Mouse (Mus musculus) liver, adult 2 months (tissue): ENCODE measurements around the gene Lrrc59. TPM values are rescaled to one million over a fixed set of nuclear protein-coding genes. Genes with fewer than 3 reads are reported as not detected.

ENCODE experiments used
- DNase-seq: peaks from one replicate; pipeline ENCODE4 v3.0.0-alpha.2; 2011; ENCODE audit warnings: low read depth, low spot score; ENCODE audit errors: extremely low read depth
- H3K27ac ChIP-seq: fragments of 200-500 bp; replicated peaks from 2 replicates; pipeline ENCODE4 v1.5.1; 2012; ENCODE audit warnings: low read depth, mild to moderate bottlenecking, control low read depth, inconsistent platforms, low read length; ENCODE audit not compliant: insufficient read depth
- H3K27me3 ChIP-seq: fragments of 200-500 bp; 2 replicates; pipeline ENCODE4 v1.6.1; 2012; ENCODE audit warnings: mild to moderate bottlenecking, moderate library complexity, low read length, inconsistent platforms; ENCODE audit not compliant: control insufficient read depth, insufficient read depth
- H3K36me3 ChIP-seq: fragments of 200-500 bp; 2 replicates; pipeline ENCODE4 v1.6.1; 2012; ENCODE audit warnings: low read length, inconsistent platforms; ENCODE audit not compliant: control insufficient read depth, insufficient read depth
- H3K4me1 ChIP-seq: fragments of 200-500 bp; 2 replicates; pipeline ENCODE4 v1.6.1; 2011; ENCODE audit warnings: low read length; ENCODE audit not compliant: control insufficient read depth, insufficient read depth
- H3K4me3 ChIP-seq: fragments of 200-500 bp; 2 replicates; pipeline ENCODE4 v1.5.1; 2011; ENCODE audit warnings: low read depth, mild to moderate bottlenecking, control low read depth, low read length, moderate library complexity; ENCODE audit not compliant: insufficient read depth
- H3K79me2 ChIP-seq: fragments of 200-500 bp; 2 replicates; pipeline ENCODE4 v1.6.1; 2012; ENCODE audit warnings: inconsistent platforms, mild to moderate bottlenecking, low read length, moderate library complexity; ENCODE audit not compliant: control insufficient read depth, insufficient read depth
- H3K9ac ChIP-seq: fragments of 200-500 bp; 2 replicates; pipeline ENCODE4 v1.6.1; 2012; ENCODE audit warnings: low read depth, mild to moderate bottlenecking, control low read depth, inconsistent platforms, low read length
- CTCF ChIP-seq: fragments of 200-500 bp; IDR thresholded peaks from 2 replicates; pipeline ENCODE4 v1.5.1; 2011; ENCODE audit warnings: low read depth, low read length, control low read depth
- POLR2A ChIP-seq: fragments of 200-500 bp; IDR thresholded peaks from 2 replicates; pipeline ENCODE4 v1.6.1; 2011; ENCODE audit warnings: low read length, control low read depth; ENCODE audit not compliant: insufficient read depth; ENCODE audit errors: extremely low read depth
- WGBS: fragments of 180-500 bp; shearing (Covaris S2); methylation state at CpG from one replicate; pipeline ENCODE4 v1.1.7; 2018; 5-methylcytosine and 5-hydroxymethylcytosine counted together
- polyA plus RNA-seq: library from polyadenylated mRNA; depleted of rRNA; stranded (reverse); fragments of >200 nt; gene quantifications from 2 replicates; pipeline ENCODE4 v1.2.3, GENCODE M21; 2012
- total RNA-seq: library from RNA; depleted of rRNA; stranded (reverse); fragments of >200 nt; gene quantifications from 2 replicates; pipeline ENCODE4 v1.2.3, GENCODE M21; 2014

Lrrc59 gene
- total and polyA plus RNA-seq, 2 experiments = 40.6 to 41.2 TPM

GRCm38 (mm10) chr11:94610744-94611740 is 18.5 kb upstream of the Lrrc59 start:
- no peak for DNase-seq
- H3K9ac ChIP-seq = no peak overlapping the region
- no peaks in the 10 kb centered on the region for H3K27me3 ChIP-seq
- H3K79me2 ChIP-seq = no peaks in the 10 kb centered on the region
- H3K4me1 ChIP-seq = no peaks in the 10 kb centered on the region; the same call in 1 of the 2 replicates
- WGBS = 72% methylated on average over 4 of the region's 4 CpGs
- TF ChIP-seq CTCF = no peak
- no peak for TF ChIP-seq POLR2A
- no peaks in the 10 kb centered on the region for H3K36me3 ChIP-seq
- H3K27ac ChIP-seq = no peak overlapping the region
- no peak overlapping the region for H3K4me3 ChIP-seq

GRCm38 (mm10) chr11:94614603-94615002 is 15.0 kb upstream of the Lrrc59 start:
- TF ChIP-seq CTCF (no peak), POLR2A (no peak)
- Histone ChIP-seq H3K27me3 (no peaks in the 10 kb centered on the region), H3K4me1 (no peaks in the 10 kb centered on the region; the same call in 1 of the 2 replicates), H3K9ac (no peak overlapping the region), H3K27ac (no peak overlapping the region), H3K36me3 (no peaks in the 10 kb centered on the region), H3K4me3 (no peak overlapping the region), H3K79me2 (no peaks in the 10 kb centered on the region)
- 46% methylated on average over 4 of the region's 4 CpGs for WGBS
- no peak for DNase-seq

GRCm38 (mm10) chr11:94615494-94615893 is 14.1 kb upstream of the Lrrc59 start:
- H3K27me3 ChIP-seq = no peaks in the 10 kb centered on the region
- no peak for DNase-seq
- H3K4me3 ChIP-seq = no peak overlapping the region
- H3K27ac ChIP-seq = no peak overlapping the region
- WGBS = 47% methylated on average over 4 of the region's 4 CpGs
- no peak overlapping the region for H3K9ac ChIP-seq
- H3K36me3 ChIP-seq = no peaks in the 10 kb centered on the region
- H3K79me2 ChIP-seq = no peaks in the 10 kb centered on the region
- no peaks in the 10 kb centered on the region; the same call in 1 of the 2 replicates for H3K4me1 ChIP-seq
- TF ChIP-seq POLR2A (no peak), CTCF (no peak)

- Histone ChIP-seq H3K27me3 (no peaks in the 10 kb centered on the region), H3K9ac (no peak overlapping the region), H3K79me2 (no peaks in the 10 kb centered on the region), H3K4me3 (no peak overlapping the region), H3K36me3 (no peaks in the 10 kb centered on the region), H3K4me1 (no peaks in the 10 kb centered on the region; the same call in 1 of the 2 replicates), H3K27ac (no peak overlapping the region)
- no peak for TF ChIP-seq CTCF
- TF ChIP-seq POLR2A = no peak
- WGBS = 92% methylated on average over 2 of the region's 2 CpGs
- no peak for DNase-seq
These were observed 11.9 kb upstream of the Lrrc59 start for GRCm38 (mm10) chr11:94617646-94618045.

- Histone ChIP-seq H3K4me1 (no peaks in the 10 kb centered on the region), H3K27me3 (no peaks in the 10 kb centered on the region), H3K36me3 (no peaks in the 10 kb centered on the region), H3K79me2 (no peaks in the 10 kb centered on the region), H3K9ac (no peak overlapping the region), H3K4me3 (no peak overlapping the region), H3K27ac (no peak overlapping the region)
- no peak for DNase-seq
- WGBS = 77% methylated on average over 6 of the region's 6 CpGs
- TF ChIP-seq POLR2A (no peak), CTCF (no peak)
These were observed 8.7 kb upstream of the Lrrc59 start for GRCm38 (mm10) chr11:94620766-94621457.

GRCm38 (mm10) chr11:94621458-94621852 is 8.1 kb upstream of the Lrrc59 start:
- TF ChIP-seq CTCF (no peak), POLR2A (no peak)
- no peak overlapping the region for H3K27ac ChIP-seq
- no peaks in the 10 kb centered on the region for H3K27me3 ChIP-seq
- no peak overlapping the region for H3K9ac ChIP-seq
- H3K79me2 ChIP-seq = no peaks in the 10 kb centered on the region
- no peak overlapping the region for H3K4me3 ChIP-seq
- no peaks in the 10 kb centered on the region for H3K36me3 ChIP-seq
- H3K4me1 ChIP-seq = no peaks in the 10 kb centered on the region
- no peak for DNase-seq
